Mouse (Mus musculus): Measurements from ENCODE around the gene Gm14819.
"Not testable (repeated sequence)": the region's sequence is repeated elsewhere in the genome, so short reads cannot be mapped to it uniquely, and the experiment has no call there.

The Gm14819 gene

DNA sequence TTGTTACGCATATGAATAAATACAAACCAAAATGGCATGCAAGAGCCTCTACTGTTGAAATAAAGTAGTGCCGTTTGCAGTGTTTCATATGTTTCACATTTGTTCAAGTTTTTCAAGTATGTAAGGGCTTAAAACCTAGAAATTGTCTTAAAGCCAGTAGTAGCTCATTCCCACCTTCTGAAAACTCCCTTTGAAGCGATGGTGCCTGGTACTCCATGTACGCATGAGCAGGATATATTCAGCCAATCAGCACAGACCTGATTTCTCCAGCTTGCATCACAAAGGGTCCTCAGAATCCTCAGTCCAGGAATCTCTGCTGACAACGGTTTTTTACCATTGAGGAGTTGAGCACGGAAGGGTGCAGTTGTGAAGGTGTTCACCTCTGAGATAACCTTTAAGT lies at the start of gene Gm14819:
Gm14819 (plus strand) TSS at position 301 of the 400 bp plus-strand sequence.
- not testable (repeated sequence) for DNase-seq (ENCODE audit: low spot score)
